Mouse (Mus musculus) ZHBTc4 (cell line): ENCODE measurements around the gene Stxbp1.

Experiments
- DNase-seq: peaks from one replicate; pipeline ENCODE4 v3.0.0-alpha.2; 2011; ENCODE audit warnings: low read depth, low spot score

Gene Stxbp1

GRCm38 (mm10) chr2:32757056-32757845, 89.8 kb downstream of the Stxbp1 start, which contains the start of gene Tor2a:
Gene Tor2a (plus strand): TSS chr2:32757234.
- DNase-seq = peak; percentile 98

GRCm38 (mm10) chr2:32756674-32757055, 90.4 kb downstream of the Stxbp1 start:
- DNase-seq = no peak

GRCm38 (mm10) chr2:32752181-32752580, 94.9 kb downstream of the Stxbp1 start:
- no peak for DNase-seq

- no peak for DNase-seq
Measured at GRCm38 (mm10) chr2:32751665-32752033, 95.4 kb downstream of the Stxbp1 start.

GRCm38 (mm10) chr2:32750887-32751664, 96.0 kb downstream of the Stxbp1 start:
- DNase-seq = peak; percentile 79

GRCm38 (mm10) chr2:32750199-32750598, 96.8 kb downstream of the Stxbp1 start:
- DNase-seq = no peak

GRCm38 (mm10) chr2:32749082-32749481, 98.0 kb downstream of the Stxbp1 start:
- no peak for DNase-seq

- DNase-seq = no peak
Measured at GRCm38 (mm10) chr2:32744272-32744982, 102.6 kb downstream of the Stxbp1 start.

GRCm38 (mm10) chr2:32742173-32742531, 104.9 kb downstream of the Stxbp1 start:
- DNase-seq = peak; percentile 33

GRCm38 (mm10) chr2:32741273-32742172, 105.5 kb downstream of the Stxbp1 start:
- DNase-seq = peak; percentile 51

- no peak for DNase-seq
Measured at GRCm38 (mm10) chr2:32740916-32741272, 106.2 kb downstream of the Stxbp1 start, which contains the start of gene 6330409D20Rik. Gene 6330409D20Rik (minus strand): TSS chr2:32741016.

GRCm38 (mm10) chr2:32739311-32739710, 107.7 kb downstream of the Stxbp1 start:
- DNase-seq = no peak
